Mouse (Mus musculus) limb, embryonic 11.5 days (tissue): ENCODE data around the gene Idh2. TPM values are rescaled to one million over a fixed set of nuclear protein-coding genes. Genes with fewer than 3 reads are reported as not detected.
"Not testable (repeated sequence)": the region's sequence is repeated elsewhere in the genome, so short reads cannot be mapped to it uniquely, and the experiment has no call there.

Experiments used
- ATAC-seq: fragments of 200-750 bp; cut with Nextera tagmentation; 2 replicates; pipeline ENCODE4 v1.8.0; 2017; ENCODE audit warnings: low read depth; ENCODE audit not compliant: insufficient number of reproducible peaks, low FRiP score, low TSS enrichment
- DNase-seq: peaks from one replicate; pipeline ENCODE4 v3.0.0-alpha.2; 2015; ENCODE audit warnings: low spot score
- H3K27ac ChIP-seq: fragments of 300-500 bp; sonication (generic); replicated peaks from 2 replicates; pipeline ENCODE4 v1.5.1; 2014; ENCODE audit warnings: low read depth, mild to moderate bottlenecking, low read length
- H3K27me3 ChIP-seq: fragments of 300-500 bp; sonication (generic); 2 replicates; pipeline ENCODE4 v1.6.1; 2014; ENCODE audit warnings: mild to moderate bottlenecking, low read length, mixed read lengths; ENCODE audit not compliant: control insufficient read depth, insufficient read depth
- H3K36me3 ChIP-seq: fragments of 300-500 bp; sonication (generic); 2 replicates; pipeline ENCODE4 v1.6.1; 2014; ENCODE audit warnings: mild to moderate bottlenecking, low read length, moderate library complexity, mixed read lengths; ENCODE audit not compliant: control insufficient read depth, insufficient read depth
- H3K4me1 ChIP-seq: fragments of 300-500 bp; sonication (generic); 2 replicates; pipeline ENCODE4 v1.6.1; 2014; ENCODE audit warnings: low read length, mixed read lengths; ENCODE audit not compliant: control insufficient read depth, insufficient read depth
- H3K4me2 ChIP-seq: fragments of 300-500 bp; sonication (generic); 2 replicates; pipeline ENCODE4 v1.6.1; 2014; ENCODE audit warnings: low read depth, mild to moderate bottlenecking, moderate library complexity; ENCODE audit not compliant: severe bottlenecking
- H3K4me3 ChIP-seq: fragments of 300-500 bp; sonication (generic); 2 replicates; pipeline ENCODE4 v1.5.1; 2014; ENCODE audit warnings: low read depth, low read length
- H3K9ac ChIP-seq: fragments of 300-500 bp; sonication (generic); 2 replicates; pipeline ENCODE4 v1.6.1; 2014; ENCODE audit warnings: mild to moderate bottlenecking, low read length
- H3K9me3 ChIP-seq: fragments of 300-500 bp; sonication (generic); 2 replicates; pipeline ENCODE4 v1.6.1; 2016; ENCODE audit warnings: low read length; ENCODE audit not compliant: control insufficient read depth
- WGBS: fragments of 180-500 bp; shearing (Covaris S2); extraction: QIAGEN DNeasy Blood & Tissue Kit; methylation state at CpG from one replicate; pipeline ENCODE4 v1.1.7; 2014; 5-methylcytosine and 5-hydroxymethylcytosine counted together
- polyA plus RNA-seq: library from polyadenylated mRNA; unstranded; fragments of >200 nt; fragmentation: Nextera tagmentation; extraction: Ambion mirVana; gene quantifications from 2 replicates; pipeline ENCODE4 v1.2.1, GENCODE M21; 2014

Idh2 gene
- polyA plus RNA-seq, 1 experiment from 2014 or later: 555 TPM

DNA sequence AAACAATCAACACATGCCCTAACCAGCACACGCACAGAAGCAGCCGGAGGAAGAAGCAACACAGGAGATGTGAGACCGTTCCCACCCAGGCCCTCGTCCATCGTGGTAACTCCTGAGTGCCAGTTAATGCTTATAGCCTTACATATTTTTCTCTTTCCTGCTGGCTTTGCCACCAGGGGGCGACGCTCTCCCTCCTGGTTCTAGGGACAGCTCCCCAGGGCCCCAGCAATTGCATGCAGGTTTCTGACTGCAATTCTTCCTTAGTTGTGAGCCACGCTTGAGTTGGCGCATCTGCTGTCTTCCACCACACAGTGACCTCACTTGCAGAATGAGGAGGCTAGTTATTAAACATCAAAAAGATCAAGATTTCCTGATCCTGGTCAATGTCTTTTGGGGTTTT lies 17.3 kb upstream of the Idh2 start:
- Histone ChIP-seq H3K27ac (no peak overlapping the region), H3K4me3 (no peak overlapping the region), H3K9ac (no peak overlapping the region), H3K36me3 (no peaks in the 10 kb centered on the region), H3K27me3 (no peaks in the 10 kb centered on the region), H3K4me1 (no peaks in the 10 kb centered on the region), H3K9me3 (no peaks in the 10 kb centered on the region), H3K4me2 (no peak overlapping the region)
- DNase-seq: peak; percentile 65
- ATAC-seq: no peak
- 53% methylated on average over 9 of the region's 9 CpGs for WGBS

DNA sequence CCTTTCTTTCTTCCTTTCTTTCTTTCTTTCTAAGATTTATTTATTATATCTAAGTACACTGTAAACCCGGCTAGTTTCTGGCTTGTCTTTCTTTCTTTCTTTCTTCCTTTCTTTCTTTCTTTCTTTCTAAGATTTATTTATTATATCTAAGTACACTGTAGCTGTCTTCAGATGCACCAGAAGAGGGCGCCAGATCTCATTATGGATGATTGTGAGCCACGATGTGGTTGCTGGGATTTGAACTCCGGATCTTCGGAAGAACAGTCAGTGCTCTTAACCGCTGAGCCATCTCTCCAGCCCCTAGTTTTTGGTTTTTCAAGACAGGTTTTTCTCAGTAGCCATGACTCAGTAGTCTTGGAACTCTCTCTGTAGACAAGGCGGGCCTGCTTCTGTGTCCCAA lies 16.1 kb upstream of the Idh2 start:
- H3K9me3 ChIP-seq, H3K4me3 ChIP-seq, H3K9ac ChIP-seq, H3K36me3 ChIP-seq, H3K4me2 ChIP-seq, H3K27ac ChIP-seq, ATAC-seq, H3K27me3 ChIP-seq, H3K4me1 ChIP-seq, DNase-seq: not testable (repeated sequence)
- 76% methylated on average over 7 of the region's 7 CpGs for WGBS

- no peaks in the 10 kb centered on the region for H3K9me3 ChIP-seq
- no peak overlapping the region for H3K4me2 ChIP-seq
- no peak overlapping the region for H3K9ac ChIP-seq
- H3K4me3 ChIP-seq: no peak overlapping the region
- H3K36me3 ChIP-seq: no peaks in the 10 kb centered on the region
- no peak for ATAC-seq
- no peaks in the 10 kb centered on the region for H3K27me3 ChIP-seq
- DNase-seq: no peak
- 42% methylated on average over 12 of the region's 12 CpGs for WGBS
- no peak overlapping the region for H3K27ac ChIP-seq
- no peaks in the 10 kb centered on the region for H3K4me1 ChIP-seq
Measured at GRCm38 (mm10) chr7:80130344-80131055, 15.3 kb upstream of the Idh2 start.

- H3K4me3 ChIP-seq: no peak overlapping the region
- no peak overlapping the region for H3K9ac ChIP-seq
- no peaks in the 10 kb centered on the region for H3K9me3 ChIP-seq
- 67% methylated on average over 4 of the region's 4 CpGs for WGBS
- H3K27ac ChIP-seq: no peak overlapping the region
- H3K27me3 ChIP-seq: no peaks in the 10 kb centered on the region
- no peaks in the 10 kb centered on the region for H3K36me3 ChIP-seq
- no peak for ATAC-seq
- no peak for DNase-seq
- H3K4me2 ChIP-seq: no peak overlapping the region
- H3K4me1 ChIP-seq: no peaks in the 10 kb centered on the region
Measured at GRCm38 (mm10) chr7:80129278-80129677, 14.1 kb upstream of the Idh2 start.

GRCm38 (mm10) chr7:80123672-80124071 lies 8.5 kb upstream of the Idh2 start:
- 82% methylated on average over 2 of the region's 2 CpGs for WGBS
- ATAC-seq: no peak

GRCm38 (mm10) chr7:80123115-80123514 lies 7.9 kb upstream of the Idh2 start:
- 72% methylated on average over 4 of the region's 4 CpGs for WGBS
- no peaks in the 10 kb centered on the region for H3K27me3 ChIP-seq
- DNase-seq (no peak), ATAC-seq (no peak)
- H3K36me3 ChIP-seq: no peaks in the 10 kb centered on the region
- no peak overlapping the region for H3K4me2 ChIP-seq
- no peak overlapping the region for H3K4me3 ChIP-seq
- no peak overlapping the region for H3K9ac ChIP-seq
- H3K9me3 ChIP-seq: no peaks in the 10 kb centered on the region
- no peaks in the 10 kb centered on the region for H3K4me1 ChIP-seq
- no peak overlapping the region for H3K27ac ChIP-seq

More at GRCm38 (mm10) chr7:80123672-80124071, 8.5 kb upstream of the Idh2 start:
- H3K27me3 ChIP-seq: no peaks in the 10 kb centered on the region
- no peaks in the 10 kb centered on the region for H3K36me3 ChIP-seq
- H3K4me2 ChIP-seq: no peak overlapping the region
- DNase-seq: no peak
- H3K9ac ChIP-seq: no peak overlapping the region
- no peaks in the 10 kb centered on the region for H3K9me3 ChIP-seq
- no peak overlapping the region for H3K4me3 ChIP-seq
- H3K4me1 ChIP-seq: no peaks in the 10 kb centered on the region
- H3K27ac ChIP-seq: no peak overlapping the region

GRCm38 (mm10) chr7:80121083-80121482 lies 5.9 kb upstream of the Idh2 start:
- no peak overlapping the region for H3K4me2 ChIP-seq
- no peak for DNase-seq
- H3K4me1 ChIP-seq: no peaks in the 10 kb centered on the region
- no peak for ATAC-seq
- no peak overlapping the region for H3K4me3 ChIP-seq
- no peak overlapping the region for H3K9ac ChIP-seq
- no peaks in the 10 kb centered on the region for H3K9me3 ChIP-seq
- no peaks in the 10 kb centered on the region for H3K27me3 ChIP-seq
- no peak overlapping the region for H3K27ac ChIP-seq
- WGBS: 66% methylated on average over 5 of the region's 5 CpGs
- H3K36me3 ChIP-seq: no peaks in the 10 kb centered on the region

DNA sequence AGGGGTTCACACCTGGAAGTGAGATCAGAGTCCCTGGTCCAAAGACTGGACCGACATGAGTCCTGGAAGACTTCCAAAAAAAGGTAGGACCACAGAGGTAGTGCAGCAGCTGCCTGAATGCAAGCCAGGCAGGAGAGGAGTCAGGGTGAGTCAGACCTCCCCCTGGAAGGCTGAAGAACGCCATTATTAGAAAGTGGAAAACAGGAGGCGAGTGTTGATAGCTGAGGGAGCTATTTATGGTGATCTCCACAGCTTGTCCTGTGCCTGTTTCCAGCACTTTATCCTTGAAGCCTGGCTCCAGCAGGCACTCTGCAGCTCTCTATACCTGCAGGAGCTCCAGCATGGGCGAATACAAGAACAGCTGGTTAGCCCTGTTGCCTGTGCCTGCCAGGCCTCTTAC lies 4.0 kb upstream of the Idh2 start:
- H3K4me2 ChIP-seq: no peak overlapping the region
- WGBS: 80% methylated on average over 4 of the region's 4 CpGs
- no peaks in the 10 kb centered on the region for H3K27me3 ChIP-seq
- DNase-seq (no peak), ATAC-seq (no peak)
- H3K36me3 ChIP-seq: no peaks in the 10 kb centered on the region
- no peaks in the 10 kb centered on the region for H3K9me3 ChIP-seq
- H3K27ac ChIP-seq: no peak overlapping the region
- H3K4me1 ChIP-seq: no peaks in the 10 kb centered on the region
- no peak overlapping the region for H3K9ac ChIP-seq
- no peak overlapping the region for H3K4me3 ChIP-seq

DNA sequence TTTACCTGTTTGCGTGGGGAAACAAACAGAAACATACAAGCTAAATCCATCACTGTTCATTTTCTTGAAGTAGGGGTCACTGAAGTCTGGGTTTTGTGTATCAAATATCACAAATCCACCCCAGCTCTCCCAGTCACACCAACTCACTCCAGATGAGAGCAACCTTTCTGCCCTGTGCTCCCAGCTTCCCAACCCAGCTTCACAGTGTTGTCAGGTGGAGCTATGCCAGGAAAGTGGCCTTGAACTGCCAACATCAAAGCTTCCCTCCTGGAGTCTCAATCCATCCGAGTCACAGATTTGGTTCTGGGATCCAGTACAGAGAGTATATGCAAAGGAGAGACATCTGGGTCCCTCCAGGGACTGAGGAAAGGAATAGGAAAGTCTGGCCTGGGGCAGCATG lies 966 bp upstream of the Idh2 start:
- Histone ChIP-seq H3K9me3 (no peaks in the 10 kb centered on the region), H3K4me2 (peak overlapping the region; percentile 90; the same call in 1 of the 2 replicates), H3K9ac (peak overlapping the region; percentile 28; the same call in 1 of the 2 replicates), H3K36me3 (no peaks in the 10 kb centered on the region), H3K27ac (no peak overlapping the region), H3K27me3 (no peaks in the 10 kb centered on the region), H3K4me3 (no peak overlapping the region; the same call in 1 of the 2 replicates), H3K4me1 (peaks cover 8% of the 10 kb centered on the region; the same call in 1 of the 2 replicates)
- no peak for DNase-seq
- WGBS: 81% methylated on average over 2 of the region's 2 CpGs
- no peak for ATAC-seq
